Mouse (Mus musculus) R1 (cell line): ENCODE data around the gene Ethe1.
"Not testable (repeated sequence)": the region's sequence is repeated elsewhere in the genome, so short reads cannot be mapped to it uniquely, and the experiment has no call there.

Experiments used
- DNase-seq: peaks from one replicate; pipeline ENCODE4 v3.0.0-alpha.2; 2018; ENCODE audit warnings: low read depth, low spot score

Ethe1 gene

GRCm38 (mm10) chr7:24611709-24612108 is 24.4 kb downstream of the Ethe1 start:
- no peak for DNase-seq

GRCm38 (mm10) chr7:24612308-24612910 is 25.1 kb downstream of the Ethe1 start:
- peak; percentile 68 for DNase-seq

- no peak for DNase-seq
Measured at GRCm38 (mm10) chr7:24614816-24615215, 27.5 kb downstream of the Ethe1 start.

- no peak for DNase-seq
Measured at GRCm38 (mm10) chr7:24617763-24618162, 30.4 kb downstream of the Ethe1 start.

GRCm38 (mm10) chr7:24618374-24618773 is 31.0 kb downstream of the Ethe1 start:
- not testable (repeated sequence) for DNase-seq

- peak; percentile 93 for DNase-seq
Measured at GRCm38 (mm10) chr7:24619671-24620397, 32.5 kb downstream of the Ethe1 start.

- DNase-seq: peak; percentile 69
Measured at GRCm38 (mm10) chr7:24621193-24621592, 33.9 kb downstream of the Ethe1 start.

GRCm38 (mm10) chr7:24622967-24623366 is 35.6 kb downstream of the Ethe1 start:
- DNase-seq: peak; percentile 56

GRCm38 (mm10) chr7:24628685-24629610 is 41.6 kb downstream of the Ethe1 start:
- DNase-seq: peak; percentile 92

- DNase-seq: no peak
Measured at GRCm38 (mm10) chr7:24629672-24630071, 42.3 kb downstream of the Ethe1 start.

- peak; percentile 65 for DNase-seq
Measured at GRCm38 (mm10) chr7:24630116-24630880, 43.0 kb downstream of the Ethe1 start.

- DNase-seq: no peak
Measured at GRCm38 (mm10) chr7:24636264-24636663, 48.9 kb downstream of the Ethe1 start, which contains the start of gene Lypd3. Lypd3 (plus strand) TSS chr7:24636550.

GRCm38 (mm10) chr7:24637046-24637445 is 49.7 kb downstream of the Ethe1 start:
- no peak for DNase-seq

- DNase-seq: peak; percentile 58
Measured at GRCm38 (mm10) chr7:24638026-24638856, 50.9 kb downstream of the Ethe1 start.

GRCm38 (mm10) chr7:24640450-24640849 is 53.1 kb downstream of the Ethe1 start:
- DNase-seq: no peak

- peak; percentile 69 for DNase-seq
Measured at GRCm38 (mm10) chr7:24642491-24642890, 55.1 kb downstream of the Ethe1 start.

GRCm38 (mm10) chr7:24644492-24644891 is 57.1 kb downstream of the Ethe1 start:
- DNase-seq: no peak

GRCm38 (mm10) chr7:24644996-24645395 is 57.7 kb downstream of the Ethe1 start:
- DNase-seq: no peak

- DNase-seq: no peak
Measured at GRCm38 (mm10) chr7:24646486-24646885, 59.1 kb downstream of the Ethe1 start.

- DNase-seq: peak; percentile 68
Measured at GRCm38 (mm10) chr7:24653681-24654080, 66.3 kb downstream of the Ethe1 start.
